Mouse (Mus musculus) ES-E14 (cell line): ENCODE measurements at regions not wholly inside any gene's neighbourhood (a gene's known extent, or its start where the extent isn't known, plus 50 kb on each side); places are given as distances from the start of the nearest gene placed in this dataset.

Experiments
- DNase-seq: peaks from one replicate; pipeline ENCODE4 v3.0.0-alpha.2; 2013; ENCODE audit warnings: low read depth, low spot score
- H3K27ac ChIP-seq: 2 replicates; pipeline ENCODE4 v1.5.1; 2012; ENCODE audit warnings: low read depth, mild to moderate bottlenecking, low read length, moderate library complexity, mixed read lengths; ENCODE audit not compliant: poor library complexity, insufficient read depth, severe bottlenecking
- H3K36me3 ChIP-seq: 2 replicates; pipeline ENCODE4 v1.6.1; 2012; ENCODE audit warnings: mild to moderate bottlenecking, low read length, moderate library complexity, mixed read lengths; ENCODE audit not compliant: control insufficient read depth, poor library complexity, insufficient read depth, severe bottlenecking
- H3K4me1 ChIP-seq, 2 experiments: fragments of 150-350 bp in 1 of 2; sonication (generic) in 1 of 2; 2 replicates each; pipeline ENCODE4 v1.6.1; 2012; ENCODE audit warnings: low read length in 2 of 2, mild to moderate bottlenecking in 1 of 2, mixed read lengths in 1 of 2; ENCODE audit not compliant: control insufficient read depth in 2 of 2, insufficient read depth in 2 of 2, poor library complexity in 1 of 2
- H3K4me3 ChIP-seq, 2 experiments: fragments of 150-350 bp in 1 of 2; sonication (generic) in 1 of 2; 2 replicates each; pipeline ENCODE4 v1.5.1; 2012; ENCODE audit warnings: low read length in 2 of 2, low read depth in 1 of 2, mild to moderate bottlenecking in 1 of 2, mixed read lengths in 1 of 2; ENCODE audit not compliant: insufficient read depth in 1 of 2, poor library complexity in 1 of 2, severe bottlenecking in 1 of 2
- H3K9ac ChIP-seq: 2 replicates; pipeline ENCODE4 v1.6.1; 2012; ENCODE audit warnings: low read depth, mild to moderate bottlenecking, low read length, mixed read lengths; ENCODE audit not compliant: poor library complexity, insufficient read depth, severe bottlenecking
- H3K9me3 ChIP-seq: fragments of 150-350 bp; sonication (generic); 2 replicates; pipeline ENCODE4 v1.6.1; 2012; ENCODE audit warnings: low read depth, mild to moderate bottlenecking, low read length; ENCODE audit not compliant: control insufficient read depth, insufficient read depth
- CHD2 ChIP-seq: IDR thresholded peaks from 2 replicates; pipeline ENCODE4 v1.6.1; 2014; ENCODE audit warnings: mild to moderate bottlenecking, low read depth, low read length, inconsistent platforms
- HCFC1 ChIP-seq: IDR thresholded peaks from 2 replicates; pipeline ENCODE4 v1.6.1; 2012; ENCODE audit warnings: low read length, inconsistent platforms, borderline replicate concordance; ENCODE audit not compliant: insufficient read depth
- MAFK ChIP-seq: IDR thresholded peaks from 2 replicates; pipeline ENCODE4 v1.6.1; 2014; ENCODE audit warnings: mild to moderate bottlenecking, low read depth, low read length, inconsistent platforms; ENCODE audit not compliant: insufficient read depth
- ZC3H11A ChIP-seq: IDR thresholded peaks from 2 replicates; pipeline ENCODE4 v1.6.1; 2012; ENCODE audit warnings: low read depth, mild to moderate bottlenecking, inconsistent platforms, low read length, borderline replicate concordance
- ZNF384 ChIP-seq: IDR thresholded peaks from 2 replicates; pipeline ENCODE4 v1.6.1; 2012; ENCODE audit warnings: low read depth, low read length, inconsistent platforms
- in situ Hi-C, 2 experiments: fragments of 600-800 bp; cut with MboI; formaldehyde crosslinking; loops; one replicate each; pipeline ENCODE4 v1.15.1; 2025; ENCODE audit warnings: low sequenced_read_pairs in 2 of 2, inconsistent platforms in 1 of 2; ENCODE audit not compliant: unreplicated experiment in 2 of 2

- Histone ChIP-seq H3K4me1 (no peaks in the 10 kb centered on the region), H3K4me3 (no peak overlapping the region), H3K27ac (no peak overlapping the region), H3K9ac (no peak overlapping the region), H3K9me3 (no peaks in the 10 kb centered on the region), H3K36me3 (no peaks in the 10 kb centered on the region)
- no peak for DNase-seq
- in situ Hi-C loops: no loop called here
- TF ChIP-seq ZNF384 (no peak), ZC3H11A (no peak), CHD2 (no peak), HCFC1 (no peak), MAFK (no peak)
Measured at GRCm38 (mm10) chr5:126023906-126024305, 492.3 kb downstream of the Tmem132b start.

- Histone ChIP-seq H3K9me3 (no peaks in the 10 kb centered on the region), H3K36me3 (no peaks in the 10 kb centered on the region), H3K4me3 (no peak overlapping the region), H3K27ac (no peak overlapping the region), H3K9ac (no peak overlapping the region), H3K4me1 (no peaks in the 10 kb centered on the region)
- no peak for TF ChIP-seq CHD2
- no peak for TF ChIP-seq HCFC1
- no peak for TF ChIP-seq ZC3H11A
- TF ChIP-seq ZNF384: no peak
- no peak for TF ChIP-seq MAFK
- no peak for DNase-seq
- in situ Hi-C loops: no loop called here
Measured at GRCm38 (mm10) chr5:126034846-126035245, 503.3 kb downstream of the Tmem132b start.

DNA sequence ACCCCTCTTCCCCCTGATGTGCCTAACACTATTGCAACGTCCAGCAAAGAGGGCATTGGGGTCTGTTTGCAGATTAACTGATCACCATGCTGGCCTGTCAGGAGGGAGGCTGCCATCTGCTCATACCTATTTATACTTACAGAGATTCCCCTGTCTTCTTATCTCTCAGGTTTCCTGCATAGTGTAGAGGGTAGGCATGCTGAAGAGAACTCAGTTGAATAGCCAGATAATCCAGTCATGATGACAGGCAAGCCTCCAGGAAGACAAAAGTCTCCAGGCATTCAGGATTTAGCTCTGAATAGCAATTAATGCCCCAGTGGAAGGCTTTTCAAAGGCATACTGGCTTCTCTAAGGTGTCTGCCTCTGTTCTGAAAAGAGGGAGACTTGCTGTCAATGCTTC lies 505.1 kb downstream of the Tmem132b start:
- no peak overlapping the region for H3K27ac ChIP-seq
- H3K4me1 ChIP-seq: no peaks in the 10 kb centered on the region
- no peak for DNase-seq

GRCm38 (mm10) chr5:126045761-126046160 lies 514.2 kb downstream of the Tmem132b start:
- H3K4me3 ChIP-seq: no peak overlapping the region
- H3K4me1 ChIP-seq: no peaks in the 10 kb centered on the region
- TF ChIP-seq MAFK (no peak), ZC3H11A (0 out of 2 replicates have a peak, but pooled peaks have one; percentile 9), HCFC1 (no peak), CHD2 (no peak), ZNF384 (no peak)
- H3K9ac ChIP-seq: no peak overlapping the region
- no peaks in the 10 kb centered on the region for H3K9me3 ChIP-seq
- no peaks in the 10 kb centered on the region for H3K36me3 ChIP-seq
- in situ Hi-C loops: no loop called here
- peak; percentile 34 for DNase-seq
- no peak overlapping the region for H3K27ac ChIP-seq

More for the DNA sequence above, 505.1 kb downstream of the Tmem132b start:
- in situ Hi-C loops: no loop called here
- Histone ChIP-seq H3K4me3 (no peak overlapping the region), H3K36me3 (no peaks in the 10 kb centered on the region), H3K9me3 (no peaks in the 10 kb centered on the region), H3K9ac (no peak overlapping the region)
- TF ChIP-seq CHD2 (no peak), HCFC1 (no peak), ZC3H11A (no peak), ZNF384 (no peak), MAFK (no peak)

GRCm38 (mm10) chr5:126063644-126064043 lies 532.1 kb downstream of the Tmem132b start:
- Histone ChIP-seq H3K36me3 (no peaks in the 10 kb centered on the region), H3K9me3 (no peaks in the 10 kb centered on the region), H3K9ac (no peak overlapping the region), H3K27ac (no peak overlapping the region), H3K4me3 (no peak overlapping the region), H3K4me1 (no peaks in the 10 kb centered on the region)
- in situ Hi-C loops: no loop called here
- DNase-seq: peak; percentile 9
- TF ChIP-seq ZC3H11A: no peak
- no peak for TF ChIP-seq CHD2
- TF ChIP-seq HCFC1: no peak
- TF ChIP-seq MAFK: no peak
- TF ChIP-seq ZNF384: no peak
